Mouse (Mus musculus) lung, embryonic 15.5 days (tissue): Measurements from ENCODE around the gene Eps8l3. TPM values are rescaled to one million over a fixed set of nuclear protein-coding genes. Genes with fewer than 3 reads are reported as not detected.

Experiments
- ATAC-seq: fragments of 200-750 bp; cut with Nextera tagmentation; 2 replicates; pipeline ENCODE4 v1.8.0; 2017; ENCODE audit warnings: moderate number of reproducible peaks, borderline replicate concordance; ENCODE audit not compliant: low FRiP score, low TSS enrichment; ENCODE audit errors: extremely low read depth
- H3K27ac ChIP-seq: fragments of 300-500 bp; sonication (generic); 2 replicates; pipeline ENCODE4 v1.5.1; 2015; ENCODE audit warnings: moderate library complexity, mild to moderate bottlenecking, inconsistent platforms
- H3K27me3 ChIP-seq: fragments of 300-500 bp; sonication (generic); 2 replicates; pipeline ENCODE4 v1.6.1; 2015; ENCODE audit warnings: inconsistent platforms
- H3K36me3 ChIP-seq: fragments of 300-500 bp; sonication (generic); 2 replicates; pipeline ENCODE4 v1.6.1; 2015; ENCODE audit warnings: inconsistent platforms
- H3K4me1 ChIP-seq: fragments of 300-500 bp; sonication (generic); 2 replicates; pipeline ENCODE4 v1.6.1; 2015; ENCODE audit warnings: inconsistent platforms
- H3K4me2 ChIP-seq: fragments of 300-500 bp; sonication (generic); 2 replicates; pipeline ENCODE4 v1.6.1; 2015; ENCODE audit warnings: inconsistent platforms, mild to moderate bottlenecking, moderate library complexity
- H3K4me3 ChIP-seq: fragments of 300-500 bp; sonication (generic); 2 replicates; pipeline ENCODE4 v1.5.1; 2015; ENCODE audit warnings: mild to moderate bottlenecking, inconsistent platforms
- H3K9ac ChIP-seq: fragments of 300-500 bp; sonication (generic); 2 replicates; pipeline ENCODE4 v1.6.1; 2015; ENCODE audit warnings: inconsistent platforms
- H3K9me3 ChIP-seq: fragments of 300-500 bp; sonication (generic); 2 replicates; pipeline ENCODE4 v1.6.1; 2016; ENCODE audit warnings: inconsistent platforms
- WGBS: fragments of 180-500 bp; shearing (Covaris S2); methylation state at CpG from one replicate; pipeline ENCODE4 v1.1.7; 2015; 5-methylcytosine and 5-hydroxymethylcytosine counted together
- polyA plus RNA-seq: library from polyadenylated mRNA; unstranded; fragments of >200 nt; fragmentation: Nextera tagmentation; extraction: Ambion mirVana; gene quantifications from 2 replicates; pipeline ENCODE4 v1.2.1, GENCODE M21; 2015

The Eps8l3 gene
- polyA plus RNA-seq, 1 experiment from 2014 or later = not detected

- no peak for ATAC-seq
- H3K36me3 ChIP-seq = no peaks in the 10 kb centered on the region
- no peak overlapping the region for H3K4me2 ChIP-seq
- no peak overlapping the region for H3K9ac ChIP-seq
- H3K9me3 ChIP-seq = no peaks in the 10 kb centered on the region
- H3K4me3 ChIP-seq = no peak overlapping the region
- H3K4me1 ChIP-seq = peaks cover 13% of the 10 kb centered on the region
- WGBS = 63% methylated on average over 7 of the region's 7 CpGs
- no peaks in the 10 kb centered on the region for H3K27me3 ChIP-seq
- no peak overlapping the region for H3K27ac ChIP-seq
Measured at GRCm38 (mm10) chr3:107841370-107841769, 35.7 kb upstream of the Eps8l3 start.

- H3K27me3 ChIP-seq = no peaks in the 10 kb centered on the region
- no peak overlapping the region for H3K4me2 ChIP-seq
- H3K27ac ChIP-seq = no peak overlapping the region
- no peak for ATAC-seq
- no peaks in the 10 kb centered on the region for H3K9me3 ChIP-seq
- 77% methylated on average over 3 of the region's 3 CpGs for WGBS
- H3K36me3 ChIP-seq = no peaks in the 10 kb centered on the region
- H3K4me3 ChIP-seq = no peak overlapping the region
- no peak overlapping the region for H3K9ac ChIP-seq
- H3K4me1 ChIP-seq = peaks cover 23% of the 10 kb centered on the region
Measured at GRCm38 (mm10) chr3:107843406-107843805, 33.6 kb upstream of the Eps8l3 start.

- no peak overlapping the region for H3K27ac ChIP-seq
- no peaks in the 10 kb centered on the region for H3K36me3 ChIP-seq
- peaks cover 29% of the 10 kb centered on the region for H3K4me1 ChIP-seq
- H3K9me3 ChIP-seq = no peaks in the 10 kb centered on the region
- no peak overlapping the region for H3K4me2 ChIP-seq
- no peak overlapping the region for H3K4me3 ChIP-seq
- 0 out of 2 replicates have a peak, but pooled peaks have one; percentile 29 for ATAC-seq
- H3K9ac ChIP-seq = no peak overlapping the region
- no peaks in the 10 kb centered on the region for H3K27me3 ChIP-seq
- WGBS = 56% methylated on average over 3 of the region's 3 CpGs
Measured at GRCm38 (mm10) chr3:107844001-107844400, 33.0 kb upstream of the Eps8l3 start.

GRCm38 (mm10) chr3:107844499-107844898 lies 32.5 kb upstream of the Eps8l3 start:
- Histone ChIP-seq H3K9ac (no peak overlapping the region), H3K27ac (no peak overlapping the region), H3K4me1 (peaks cover 34% of the 10 kb centered on the region), H3K27me3 (no peaks in the 10 kb centered on the region), H3K4me2 (no peak overlapping the region), H3K9me3 (no peaks in the 10 kb centered on the region), H3K4me3 (no peak overlapping the region), H3K36me3 (no peaks in the 10 kb centered on the region)
- ATAC-seq = no peak
- 57% methylated on average over 2 of the region's 2 CpGs for WGBS

- H3K9ac ChIP-seq = no peak overlapping the region
- H3K27ac ChIP-seq = no peak overlapping the region
- 90% methylated on average over 1 of the region's 1 CpGs for WGBS
- no peak overlapping the region for H3K4me2 ChIP-seq
- no peaks in the 10 kb centered on the region for H3K9me3 ChIP-seq
- ATAC-seq = no peak
- no peak overlapping the region for H3K4me3 ChIP-seq
- H3K27me3 ChIP-seq = no peaks in the 10 kb centered on the region
- H3K36me3 ChIP-seq = no peaks in the 10 kb centered on the region
- H3K4me1 ChIP-seq = peaks cover 50% of the 10 kb centered on the region
Measured at GRCm38 (mm10) chr3:107846175-107846574, 30.9 kb upstream of the Eps8l3 start.

- ATAC-seq = no peak
- H3K9me3 ChIP-seq = no peaks in the 10 kb centered on the region
- no peak overlapping the region for H3K4me3 ChIP-seq
- no peak overlapping the region for H3K27ac ChIP-seq
- WGBS = 19% methylated on average over 3 of the region's 3 CpGs
- H3K4me1 ChIP-seq = peaks cover 50% of the 10 kb centered on the region
- no peaks in the 10 kb centered on the region for H3K36me3 ChIP-seq
- H3K27me3 ChIP-seq = no peaks in the 10 kb centered on the region
- H3K4me2 ChIP-seq = no peak overlapping the region
- no peak overlapping the region for H3K9ac ChIP-seq
Measured at GRCm38 (mm10) chr3:107846835-107847234, 30.2 kb upstream of the Eps8l3 start.

- H3K36me3 ChIP-seq = no peaks in the 10 kb centered on the region
- H3K4me2 ChIP-seq = no peak overlapping the region
- WGBS = 33% methylated on average over 4 of the region's 4 CpGs
- H3K4me1 ChIP-seq = peaks cover 50% of the 10 kb centered on the region
- H3K4me3 ChIP-seq = no peak overlapping the region
- H3K27me3 ChIP-seq = no peaks in the 10 kb centered on the region
- no peak for ATAC-seq
- no peak overlapping the region for H3K27ac ChIP-seq
- H3K9ac ChIP-seq = no peak overlapping the region
- no peaks in the 10 kb centered on the region for H3K9me3 ChIP-seq
Measured at GRCm38 (mm10) chr3:107848126-107848525, 28.9 kb upstream of the Eps8l3 start.

- no peaks in the 10 kb centered on the region for H3K27me3 ChIP-seq
- 63% methylated on average over 6 of the region's 6 CpGs for whole genome bisulfite sequencing
Measured at GRCm38 (mm10) chr3:107849000-107849692, 27.9 kb upstream of the Eps8l3 start.

GRCm38 (mm10) chr3:107849693-107850031 lies 27.4 kb upstream of the Eps8l3 start:
- ATAC-seq = no peak
- H3K9ac ChIP-seq = no peak overlapping the region
- H3K9me3 ChIP-seq = no peaks in the 10 kb centered on the region
- no peaks in the 10 kb centered on the region for H3K36me3 ChIP-seq
- peaks cover 39% of the 10 kb centered on the region for H3K4me1 ChIP-seq
- 74% methylated on average over 2 of the region's 2 CpGs for WGBS
- H3K27ac ChIP-seq = peak overlapping the region; percentile 62; the same call in 1 of the 2 replicates
- H3K4me2 ChIP-seq = no peak overlapping the region
- no peaks in the 10 kb centered on the region for H3K27me3 ChIP-seq
- no peak overlapping the region for H3K4me3 ChIP-seq

More at GRCm38 (mm10) chr3:107849000-107849692, 27.9 kb upstream of the Eps8l3 start:
- no peaks in the 10 kb centered on the region for H3K9me3 ChIP-seq
- peaks cover 44% of the 10 kb centered on the region for H3K4me1 ChIP-seq
- H3K4me3 ChIP-seq = no peak overlapping the region
- H3K36me3 ChIP-seq = no peaks in the 10 kb centered on the region
- no peak overlapping the region for H3K4me2 ChIP-seq
- no peak for ATAC-seq
- no peak overlapping the region for H3K27ac ChIP-seq
- no peak overlapping the region for H3K9ac ChIP-seq

GRCm38 (mm10) chr3:107850418-107851031 lies 26.5 kb upstream of the Eps8l3 start:
- no peak overlapping the region for H3K9ac ChIP-seq
- peak overlapping the region; percentile 62 for H3K27ac ChIP-seq
- H3K4me3 ChIP-seq = no peak overlapping the region
- no peaks in the 10 kb centered on the region for H3K27me3 ChIP-seq
- no peaks in the 10 kb centered on the region for H3K36me3 ChIP-seq
- H3K9me3 ChIP-seq = no peaks in the 10 kb centered on the region
- peak; percentile 87 for ATAC-seq
- H3K4me2 ChIP-seq = peak overlapping the region; percentile 38
- 17% methylated on average over 12 of the region's 12 CpGs for WGBS
- H3K4me1 ChIP-seq = peaks cover 37% of the 10 kb centered on the region

- H3K27me3 ChIP-seq = no peaks in the 10 kb centered on the region; the same call in 1 of the 2 replicates
- no peaks in the 10 kb centered on the region for H3K36me3 ChIP-seq
- H3K4me2 ChIP-seq = no peak overlapping the region
- no peaks in the 10 kb centered on the region for H3K9me3 ChIP-seq
- no peak overlapping the region for H3K27ac ChIP-seq
- no peak for ATAC-seq
- peaks cover 33% of the 10 kb centered on the region for H3K4me1 ChIP-seq
- H3K9ac ChIP-seq = no peak overlapping the region
- no peak overlapping the region for H3K4me3 ChIP-seq
- 52% methylated on average over 7 of the region's 7 CpGs for WGBS
Measured at GRCm38 (mm10) chr3:107852786-107853185, 24.2 kb upstream of the Eps8l3 start.
